Mouse (Mus musculus): ENCODE data around the gene Tnni3k. TPM values are rescaled to one million over a fixed set of nuclear protein-coding genes. Genes with fewer than 3 reads are reported as not detected.
"Not testable (repeated sequence)": the region's sequence is repeated elsewhere in the genome, so short reads cannot be mapped to it uniquely, and the experiment has no call there.

Tnni3k gene
- total and polyA plus RNA-seq, 3 experiments: 0.11 TPM; not detected in 2

- Histone ChIP-seq H3K27me3 (ENCODE audit: insufficient read depth, low read length) (no peaks in the 10 kb centered on the region), H3K36me3 (replicated peaks) (no peaks in the 10 kb centered on the region), H3K9me3 (replicated peaks) (peaks cover 46% of the 10 kb centered on the region), H3K4me1 (ENCODE audit: insufficient read depth, low read depth, low read length) (no peaks in the 10 kb centered on the region), H3K4me3 (ENCODE audit: low read depth, low read length) (no peak overlapping the region)
- ATAC-seq (ENCODE audit: extremely low read depth, insufficient number of reproducible peaks, low FRiP score, poor library complexity, severe bottlenecking) (no peak), DNase-seq (ENCODE audit: low spot score) (no peak)
- no peak for TF ChIP-seq POLR2AphosphoS5 (IDR thresholded peaks at IDR 0.05; ENCODE audit: insufficient replicate concordance, low read depth, low read length)
- no peak for TF ChIP-seq GATA1 (IDR thresholded peaks at IDR 0.05; ENCODE audit: borderline replicate concordance, low read length)
- TF ChIP-seq GATA2 (IDR thresholded peaks at IDR 0.05; ENCODE audit: borderline replicate concordance, low read depth, low read length): no peak
- no peak for TF ChIP-seq CTCF (IDR thresholded peaks at IDR 0.05; ENCODE audit: low read depth, low read length)
- TF ChIP-seq TAL1 (conservative IDR thresholded peaks at IDR 0.05; ENCODE audit: low read depth, low read length): no peak
These were observed 219.1 kb downstream of the Tnni3k start for GRCm38 (mm10) chr3:154836137-154836536.

GRCm38 (mm10) chr3:154834373-154834772 lies 220.8 kb downstream of the Tnni3k start:
- peaks cover 39% of the 10 kb centered on the region for H3K9me3 ChIP-seq (replicated peaks)
- H3K4me3 ChIP-seq (ENCODE audit: low read depth, low read length): no peak overlapping the region
- no peak for DNase-seq (ENCODE audit: low spot score)
- no peak for ATAC-seq (ENCODE audit: extremely low read depth, insufficient number of reproducible peaks, low FRiP score, poor library complexity, severe bottlenecking)
- TF ChIP-seq GATA2 (IDR thresholded peaks at IDR 0.05; ENCODE audit: borderline replicate concordance, low read depth, low read length): no peak
- TF ChIP-seq GATA1 (IDR thresholded peaks at IDR 0.05; ENCODE audit: borderline replicate concordance, low read length): no peak
- TF ChIP-seq POLR2AphosphoS5 (IDR thresholded peaks at IDR 0.05; ENCODE audit: insufficient replicate concordance, low read depth, low read length): no peak
- no peak for TF ChIP-seq CTCF (IDR thresholded peaks at IDR 0.05; ENCODE audit: low read depth, low read length)
- no peak for TF ChIP-seq TAL1 (conservative IDR thresholded peaks at IDR 0.05; ENCODE audit: low read depth, low read length)
- H3K27me3 ChIP-seq (ENCODE audit: insufficient read depth, low read length): no peaks in the 10 kb centered on the region
- H3K36me3 ChIP-seq (replicated peaks): no peaks in the 10 kb centered on the region
- H3K4me1 ChIP-seq (ENCODE audit: insufficient read depth, low read depth, low read length): no peaks in the 10 kb centered on the region

- ATAC-seq (ENCODE audit: extremely low read depth, insufficient number of reproducible peaks, low FRiP score, poor library complexity, severe bottlenecking) (no peak), DNase-seq (ENCODE audit: low spot score) (no peak)
- Histone ChIP-seq H3K4me3 (ENCODE audit: low read depth, low read length) (no peak overlapping the region), H3K36me3 (replicated peaks) (no peaks in the 10 kb centered on the region), H3K4me1 (ENCODE audit: insufficient read depth, low read depth, low read length) (no peaks in the 10 kb centered on the region), H3K9me3 (replicated peaks) (peaks cover 30% of the 10 kb centered on the region), H3K27me3 (ENCODE audit: insufficient read depth, low read length) (no peaks in the 10 kb centered on the region)
- no peak for TF ChIP-seq CTCF (IDR thresholded peaks at IDR 0.05; ENCODE audit: low read depth, low read length)
These were observed 229.5 kb downstream of the Tnni3k start for GRCm38 (mm10) chr3:154825739-154826138.

GRCm38 (mm10) chr3:154824713-154825112 lies 230.5 kb downstream of the Tnni3k start:
- Histone ChIP-seq H3K36me3 (replicated peaks) (no peaks in the 10 kb centered on the region), H3K27me3 (ENCODE audit: insufficient read depth, low read length) (no peaks in the 10 kb centered on the region), H3K4me3 (ENCODE audit: low read depth, low read length) (no peak overlapping the region), H3K4me1 (ENCODE audit: insufficient read depth, low read depth, low read length) (no peaks in the 10 kb centered on the region), H3K9me3 (replicated peaks) (peaks cover 35% of the 10 kb centered on the region)
- DNase-seq (ENCODE audit: low spot score): no peak
- TF ChIP-seq GATA2 (IDR thresholded peaks at IDR 0.05; ENCODE audit: borderline replicate concordance, low read depth, low read length): no peak
- no peak for ATAC-seq (ENCODE audit: extremely low read depth, insufficient number of reproducible peaks, low FRiP score, poor library complexity, severe bottlenecking)

GRCm38 (mm10) chr3:154819684-154820083 lies 235.5 kb downstream of the Tnni3k start:
- H3K36me3 ChIP-seq (replicated peaks); H3K4me1 ChIP-seq (ENCODE audit: insufficient read depth, low read depth, low read length); ATAC-seq (ENCODE audit: extremely low read depth, insufficient number of reproducible peaks, low FRiP score, poor library complexity, severe bottlenecking); H3K27me3 ChIP-seq (ENCODE audit: insufficient read depth, low read length); H3K4me3 ChIP-seq (ENCODE audit: low read depth, low read length); DNase-seq (ENCODE audit: low spot score): not testable (repeated sequence)
- H3K9me3 ChIP-seq (replicated peaks): peaks cover 54% of the 10 kb centered on the region

GRCm38 (mm10) chr3:154817732-154818131 lies 237.5 kb downstream of the Tnni3k start:
- no peaks in the 10 kb centered on the region for H3K27me3 ChIP-seq (ENCODE audit: insufficient read depth, low read length)
- DNase-seq (ENCODE audit: low spot score) (no peak), ATAC-seq (ENCODE audit: extremely low read depth, insufficient number of reproducible peaks, low FRiP score, poor library complexity, severe bottlenecking) (no peak)
- peaks cover 58% of the 10 kb centered on the region for H3K9me3 ChIP-seq (replicated peaks)
- no peak overlapping the region for H3K4me3 ChIP-seq (ENCODE audit: low read depth, low read length)
- no peaks in the 10 kb centered on the region for H3K36me3 ChIP-seq (replicated peaks)
- TF ChIP-seq POLR2AphosphoS5 (IDR thresholded peaks at IDR 0.05; ENCODE audit: insufficient replicate concordance, low read depth, low read length) (no peak), GATA2 (IDR thresholded peaks at IDR 0.05; ENCODE audit: borderline replicate concordance, low read depth, low read length) (no peak), CTCF (IDR thresholded peaks at IDR 0.05; ENCODE audit: low read depth, low read length) (no peak), GATA1 (IDR thresholded peaks at IDR 0.05; ENCODE audit: borderline replicate concordance, low read length) (no peak), TAL1 (conservative IDR thresholded peaks at IDR 0.05; ENCODE audit: low read depth, low read length) (no peak)
- no peaks in the 10 kb centered on the region for H3K4me1 ChIP-seq (ENCODE audit: insufficient read depth, low read depth, low read length)

- Histone ChIP-seq H3K4me3 (ENCODE audit: low read depth, low read length) (no peak overlapping the region), H3K36me3 (replicated peaks) (no peaks in the 10 kb centered on the region), H3K4me1 (ENCODE audit: insufficient read depth, low read depth, low read length) (no peaks in the 10 kb centered on the region), H3K9me3 (replicated peaks) (peaks cover 57% of the 10 kb centered on the region), H3K27me3 (ENCODE audit: insufficient read depth, low read length) (no peaks in the 10 kb centered on the region)
- ATAC-seq (ENCODE audit: extremely low read depth, insufficient number of reproducible peaks, low FRiP score, poor library complexity, severe bottlenecking): no peak
- DNase-seq (ENCODE audit: low spot score): no peak
- TF ChIP-seq POLR2AphosphoS5 (IDR thresholded peaks at IDR 0.05; ENCODE audit: insufficient replicate concordance, low read depth, low read length) (no peak), GATA1 (IDR thresholded peaks at IDR 0.05; ENCODE audit: borderline replicate concordance, low read length) (no peak), TAL1 (conservative IDR thresholded peaks at IDR 0.05; ENCODE audit: low read depth, low read length) (no peak), CTCF (IDR thresholded peaks at IDR 0.05; ENCODE audit: low read depth, low read length) (no peak), GATA2 (IDR thresholded peaks at IDR 0.05; ENCODE audit: borderline replicate concordance, low read depth, low read length) (no peak)
These were observed 238.2 kb downstream of the Tnni3k start for GRCm38 (mm10) chr3:154816801-154817625.

Measured in G1E (cell line).